Mouse (Mus musculus) hindbrain, embryonic 11.5 days (tissue): ENCODE data around the gene Bcl7a. TPM values are rescaled to one million over a fixed set of nuclear protein-coding genes. Genes with fewer than 3 reads are reported as not detected.
A peak's percentile ranks its signal among the peaks of the same experiment; 100 is the strongest.

ENCODE experiments used
- ATAC-seq: fragments of 200-750 bp; cut with Nextera tagmentation; 2 replicates; pipeline ENCODE4 v1.8.0; 2017; ENCODE audit warnings: mild to moderate bottlenecking, moderate TSS enrichment, moderate library complexity; ENCODE audit not compliant: low FRiP score
- DNase-seq: peaks from one replicate; pipeline ENCODE4 v3.0.0-alpha.2; 2015; ENCODE audit warnings: low spot score
- H3K27ac ChIP-seq: fragments of 300-500 bp; sonication (generic); 2 replicates; pipeline ENCODE4 v1.5.1; 2014; ENCODE audit warnings: mild to moderate bottlenecking, low read depth, low read length
- H3K27me3 ChIP-seq: fragments of 300-500 bp; sonication (generic); 2 replicates; pipeline ENCODE4 v1.6.1; 2014; ENCODE audit warnings: mild to moderate bottlenecking, low read length, moderate library complexity, mixed read lengths; ENCODE audit not compliant: control insufficient read depth, insufficient read depth
- H3K36me3 ChIP-seq: fragments of 300-500 bp; sonication (generic); 2 replicates; pipeline ENCODE4 v1.6.1; 2014; ENCODE audit warnings: mild to moderate bottlenecking, low read length, moderate library complexity, mixed read lengths; ENCODE audit not compliant: control insufficient read depth, insufficient read depth
- H3K4me1 ChIP-seq: fragments of 300-500 bp; sonication (generic); replicated peaks from 2 replicates; pipeline ENCODE4 v1.6.1; 2014; ENCODE audit warnings: low read length, mixed read lengths; ENCODE audit not compliant: control insufficient read depth, insufficient read depth
- H3K4me2 ChIP-seq: fragments of 300-500 bp; sonication (generic); replicated peaks from 2 replicates; pipeline ENCODE4 v1.6.1; 2014; ENCODE audit warnings: mild to moderate bottlenecking, low read depth, low read length
- H3K4me3 ChIP-seq: fragments of 300-500 bp; sonication (generic); 2 replicates; pipeline ENCODE4 v1.5.1; 2014; ENCODE audit warnings: low read depth, low read length
- H3K9ac ChIP-seq: fragments of 300-500 bp; sonication (generic); 2 replicates; pipeline ENCODE4 v1.6.1; 2014; ENCODE audit warnings: low read depth, low read length
- H3K9me3 ChIP-seq: fragments of 300-500 bp; sonication (generic); 2 replicates; pipeline ENCODE4 v1.6.1; 2016; ENCODE audit warnings: low read length; ENCODE audit not compliant: control insufficient read depth
- WGBS: fragments of 180-500 bp; shearing (Covaris S2); extraction: QIAGEN DNeasy Blood & Tissue Kit; methylation state at CpG from one replicate; pipeline ENCODE4 v1.1.7; 2014; 5-methylcytosine and 5-hydroxymethylcytosine counted together
- polyA plus RNA-seq: library from polyadenylated mRNA; unstranded; fragments of >200 nt; fragmentation: Nextera tagmentation; extraction: Ambion mirVana; gene quantifications from 2 replicates; pipeline ENCODE4 v1.2.1, GENCODE M21; 2014

Gene Bcl7a
- polyA plus RNA-seq, 1 experiment from 2014 or later, result 63.7 TPM

GRCm38 (mm10) chr5:123344963-123345852, 1.6 kb downstream of the Bcl7a start:
- 0 out of 2 replicates have a peak, but pooled peaks cover 5% of the 10 kb centered on the region for H3K4me1 ChIP-seq
- H3K27ac ChIP-seq, result peak overlapping the region; percentile 99
- no peaks in the 10 kb centered on the region for H3K27me3 ChIP-seq
- ATAC-seq (peak; percentile 36; the same call in 1 of the 2 replicates), DNase-seq (peak; percentile 75)
- H3K4me2 ChIP-seq, result peak overlapping the region; percentile 94
- peak overlapping the region; percentile 93 for H3K4me3 ChIP-seq
- WGBS, result under 1% methylated on average over 66 of the region's 87 CpGs
- no peaks in the 10 kb centered on the region for H3K9me3 ChIP-seq
- no peaks in the 10 kb centered on the region for H3K36me3 ChIP-seq
- H3K9ac ChIP-seq, result peak overlapping the region; percentile 99

GRCm38 (mm10) chr5:123345853-123346654, 2.4 kb downstream of the Bcl7a start:
- 1% methylated on average over 21 of the region's 22 CpGs for WGBS
- ATAC-seq, result peak; percentile 69
- Histone ChIP-seq H3K27ac (peak overlapping the region; percentile 99), H3K27me3 (no peaks in the 10 kb centered on the region), H3K4me3 (peak overlapping the region; percentile 93), H3K36me3 (0 out of 2 replicates have a peak, but pooled peaks cover 2% of the 10 kb centered on the region), H3K9ac (peak overlapping the region; percentile 99), H3K9me3 (no peaks in the 10 kb centered on the region), H3K4me2 (peak overlapping the region; percentile 94), H3K4me1 (0 out of 2 replicates have a peak, but pooled peaks cover 5% of the 10 kb centered on the region)
- DNase-seq, result peak; percentile 73

GRCm38 (mm10) chr5:123346701-123347270, 3.2 kb downstream of the Bcl7a start:
- H3K4me2 ChIP-seq, result peak overlapping the region; percentile 94
- 0 out of 2 replicates have a peak, but pooled peaks cover 2% of the 10 kb centered on the region for H3K36me3 ChIP-seq
- peak overlapping the region; percentile 93 for H3K4me3 ChIP-seq
- WGBS, result 65% methylated on average over 7 of the region's 7 CpGs
- H3K9me3 ChIP-seq, result no peaks in the 10 kb centered on the region
- DNase-seq, result no peak
- peak overlapping the region; percentile 99 for H3K9ac ChIP-seq
- H3K4me1 ChIP-seq, result 0 out of 2 replicates have a peak, but pooled peaks cover 5% of the 10 kb centered on the region
- ATAC-seq, result no peak
- H3K27ac ChIP-seq, result peak overlapping the region; percentile 99
- no peaks in the 10 kb centered on the region for H3K27me3 ChIP-seq

GRCm38 (mm10) chr5:123347985-123348384, 4.4 kb downstream of the Bcl7a start:
- no peaks in the 10 kb centered on the region for H3K27me3 ChIP-seq
- H3K27ac ChIP-seq, result no peak overlapping the region
- WGBS, result 93% methylated on average over 2 of the region's 2 CpGs
- H3K36me3 ChIP-seq, result 0 out of 2 replicates have a peak, but pooled peaks cover 2% of the 10 kb centered on the region
- H3K4me1 ChIP-seq, result 0 out of 2 replicates have a peak, but pooled peaks cover 5% of the 10 kb centered on the region
- no peak overlapping the region for H3K4me3 ChIP-seq
- DNase-seq (no peak), ATAC-seq (no peak)
- H3K9me3 ChIP-seq, result no peaks in the 10 kb centered on the region
- H3K4me2 ChIP-seq, result no peak overlapping the region
- no peak overlapping the region for H3K9ac ChIP-seq

GRCm38 (mm10) chr5:123350386-123350785, 6.8 kb downstream of the Bcl7a start:
- H3K4me3 ChIP-seq, result no peak overlapping the region
- DNase-seq (peak; percentile 32), ATAC-seq (no peak)
- 68% methylated on average over 10 of the region's 10 CpGs for WGBS
- H3K4me1 ChIP-seq, result no peaks in the 10 kb centered on the region
- H3K27ac ChIP-seq, result no peak overlapping the region
- no peak overlapping the region for H3K9ac ChIP-seq
- no peaks in the 10 kb centered on the region for H3K9me3 ChIP-seq
- H3K27me3 ChIP-seq, result no peaks in the 10 kb centered on the region
- H3K4me2 ChIP-seq, result no peak overlapping the region
- 0 out of 2 replicates have a peak, but pooled peaks cover 2% of the 10 kb centered on the region for H3K36me3 ChIP-seq

DNA sequence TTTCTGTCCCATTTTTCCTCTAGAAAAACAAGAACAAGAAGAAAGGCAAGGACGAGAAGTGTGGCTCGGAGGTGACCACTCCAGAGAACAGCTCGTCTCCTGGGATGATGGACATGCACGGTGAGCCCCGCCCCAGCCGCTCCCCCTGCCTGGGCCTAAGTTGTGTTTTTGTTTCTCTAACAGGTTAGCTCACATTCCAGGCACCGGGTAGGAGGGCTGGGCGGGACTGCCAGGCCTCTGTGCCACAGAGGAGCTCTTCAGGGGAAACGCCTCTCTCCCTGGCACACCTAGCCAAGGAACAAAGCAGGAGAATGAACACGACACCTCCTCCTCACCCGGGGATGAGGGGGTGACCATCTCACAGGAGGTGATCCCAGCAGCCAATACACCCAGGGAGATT, 12.3 kb downstream of the Bcl7a start:
- H3K4me1 ChIP-seq, result no peaks in the 10 kb centered on the region
- no peaks in the 10 kb centered on the region for H3K27me3 ChIP-seq
- H3K9me3 ChIP-seq, result no peaks in the 10 kb centered on the region
- peaks cover 17% of the 10 kb centered on the region; the same call in 1 of the 2 replicates for H3K36me3 ChIP-seq
- H3K4me2 ChIP-seq, result no peak overlapping the region
- H3K4me3 ChIP-seq, result no peak overlapping the region
- ATAC-seq, result no peak
- no peak for DNase-seq
- H3K27ac ChIP-seq, result no peak overlapping the region
- no peak overlapping the region for H3K9ac ChIP-seq
- 85% methylated on average over 11 of the region's 11 CpGs for WGBS

DNA sequence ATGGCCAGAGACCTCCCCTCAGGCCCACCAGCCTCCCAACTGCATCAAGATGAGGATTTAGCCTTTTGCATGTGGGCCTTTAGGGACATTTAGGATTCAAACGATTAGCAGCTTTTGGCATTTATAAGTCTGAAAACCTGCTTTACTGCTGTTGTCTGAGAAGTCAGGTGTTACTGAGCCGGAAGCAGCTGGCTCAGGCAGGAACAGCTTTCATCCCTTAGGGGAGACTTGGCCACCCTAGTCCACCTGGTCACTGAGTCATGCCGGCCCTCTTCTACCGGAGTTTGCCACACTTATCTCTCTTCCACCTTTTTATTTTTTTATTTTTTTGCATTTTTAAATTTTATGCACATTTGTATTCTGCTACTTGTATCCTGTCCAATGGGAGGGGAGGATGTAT, 13.6 kb downstream of the Bcl7a start:
- no peak for DNase-seq
- ATAC-seq, result no peak
- Histone ChIP-seq H3K4me1 (no peaks in the 10 kb centered on the region), H3K27me3 (no peaks in the 10 kb centered on the region), H3K9me3 (no peaks in the 10 kb centered on the region), H3K27ac (no peak overlapping the region), H3K4me2 (no peak overlapping the region), H3K4me3 (no peak overlapping the region), H3K9ac (no peak overlapping the region), H3K36me3 (peaks cover 17% of the 10 kb centered on the region; the same call in 1 of the 2 replicates)
- WGBS, result 87% methylated on average over 4 of the region's 4 CpGs

GRCm38 (mm10) chr5:123359431-123359830, 15.8 kb downstream of the Bcl7a start:
- Histone ChIP-seq H3K4me1 (no peaks in the 10 kb centered on the region), H3K27ac (no peak overlapping the region), H3K4me2 (no peak overlapping the region), H3K4me3 (no peak overlapping the region), H3K9me3 (no peaks in the 10 kb centered on the region), H3K27me3 (no peaks in the 10 kb centered on the region), H3K36me3 (peaks cover 20% of the 10 kb centered on the region; the same call in 1 of the 2 replicates), H3K9ac (no peak overlapping the region)
- no peak for DNase-seq
- WGBS, result 90% methylated on average over 6 of the region's 6 CpGs
- no peak for ATAC-seq
